Mouse (Mus musculus) cerebellum, adult 9-11 months (tissue): ENCODE results near the gene Asic3.
A peak's percentile ranks its signal among the peaks of the same experiment; 100 is the strongest.

Experiments used
- DNase-seq: peaks from one replicate; pipeline ENCODE4 v3.0.0; 2022

The Asic3 gene

GRCm38 (mm10) chr5:24453283-24453984 lies 40.2 kb downstream of the Asic3 start:
- DNase-seq, result peak; percentile 91

GRCm38 (mm10) chr5:24453985-24454303 lies 40.8 kb downstream of the Asic3 start:
- no peak for DNase-seq

- DNase-seq, result no peak
These were observed 41.9 kb downstream of the Asic3 start for GRCm38 (mm10) chr5:24455076-24455475.

GRCm38 (mm10) chr5:24455613-24456012 lies 42.4 kb downstream of the Asic3 start:
- DNase-seq, result no peak

- no peak for DNase-seq
These were observed 53.6 kb downstream of the Asic3 start for GRCm38 (mm10) chr5:24466762-24467161.
